Mouse (Mus musculus) mouse trophoblast stem cell (cell line): ENCODE measurements around the gene Slc35d2.

ENCODE experiments used
- in situ Hi-C, 2 experiments: fragments of 300-500 bp; cut with MseI, MboI; formaldehyde crosslinking; loops; 2 replicates in 1 of 2; 3 replicates in 1 of 2; pipeline ENCODE4 v1.15.1; 2025

Gene Slc35d2

GRCm38 (mm10) chr13:64128858-64129615 is at the start of gene Slc35d2:
TSS of gene Slc35d2 (minus strand) at chr13:64129368.
- in situ Hi-C loops: no loop called here

GRCm38 (mm10) chr13:64178000-64178399 is 48.8 kb upstream of the Slc35d2 start:
- in situ Hi-C loops: no loop called here

- in situ Hi-C loops: no loop called here
These were observed 40.6 kb upstream of the Slc35d2 start for GRCm38 (mm10) chr13:64169746-64170145.

- in situ Hi-C loops: no loop called here
These were observed 34.1 kb upstream of the Slc35d2 start for GRCm38 (mm10) chr13:64163147-64163715.

- in situ Hi-C loops: no loop called here
These were observed 33.5 kb upstream of the Slc35d2 start for GRCm38 (mm10) chr13:64162626-64163025.

GRCm38 (mm10) chr13:64161916-64162611 is 32.9 kb upstream of the Slc35d2 start:
- in situ Hi-C loops: no loop called here

GRCm38 (mm10) chr13:64161548-64161915 is 32.4 kb upstream of the Slc35d2 start, which contains the start of gene Habp4:
TSS of gene Habp4 (plus strand) at chr13:64161824.
- in situ Hi-C loops: no loop called here

- in situ Hi-C loops: no loop called here
These were observed 27.8 kb upstream of the Slc35d2 start for GRCm38 (mm10) chr13:64156966-64157365.

- in situ Hi-C loops: no loop called here
These were observed 26.0 kb upstream of the Slc35d2 start for GRCm38 (mm10) chr13:64155171-64155571.

GRCm38 (mm10) chr13:64154651-64155050 is 25.5 kb upstream of the Slc35d2 start:
- in situ Hi-C loops: no loop called here

- in situ Hi-C loops: no loop called here
These were observed 24.6 kb upstream of the Slc35d2 start for GRCm38 (mm10) chr13:64153751-64154267.

- in situ Hi-C loops: no loop called here
These were observed 24.0 kb upstream of the Slc35d2 start, which contains the start of gene Zfp367 for GRCm38 (mm10) chr13:64153083-64153682. TSS of gene Zfp367 (minus strand) at chr13:64153202.

- in situ Hi-C loops: no loop called here
These were observed 23.5 kb upstream of the Slc35d2 start for GRCm38 (mm10) chr13:64152671-64153082.

- in situ Hi-C loops: no loop called here
These were observed 23.1 kb upstream of the Slc35d2 start for GRCm38 (mm10) chr13:64152241-64152669.

GRCm38 (mm10) chr13:64150121-64150520 is 21.0 kb upstream of the Slc35d2 start:
- in situ Hi-C loops: no loop called here

- in situ Hi-C loops: no loop called here
These were observed 628 bp upstream of the Slc35d2 start for GRCm38 (mm10) chr13:64129616-64130375.

- in situ Hi-C loops: no loop called here
These were observed 2.9 kb downstream of the Slc35d2 start for GRCm38 (mm10) chr13:64126316-64126715.

- in situ Hi-C loops: no loop called here
These were observed 4.3 kb downstream of the Slc35d2 start for GRCm38 (mm10) chr13:64124886-64125285.

- in situ Hi-C loops: no loop called here
These were observed 5.5 kb downstream of the Slc35d2 start for GRCm38 (mm10) chr13:64123491-64124188.

- in situ Hi-C loops: no loop called here
These were observed 8.4 kb downstream of the Slc35d2 start for GRCm38 (mm10) chr13:64120760-64121159.
